Mouse (Mus musculus): Measurements from ENCODE around the gene Pou6f2. TPM values are rescaled to one million over a fixed set of nuclear protein-coding genes. Genes with fewer than 3 reads are reported as not detected.

Pou6f2 gene
- polyA plus RNA-seq, 1 experiment from 2014 or later: not detected

- DNase-seq: no peak
- 58% methylated on average over 5 of the region's 5 CpGs for WGBS
- Histone ChIP-seq H3K9ac (no peak overlapping the region), H3K4me3 (ENCODE audit: low read depth, low read length) (no peak overlapping the region), H3K27me3 (ENCODE audit: insufficient read depth, low read length) (no peaks in the 10 kb centered on the region), H3K4me1 (ENCODE audit: insufficient read depth) (no peaks in the 10 kb centered on the region), H3K9me3 (ENCODE audit: low read depth, low read length) (no peaks in the 10 kb centered on the region), H3K27ac (ENCODE audit: low read depth) (no peak overlapping the region), H3K36me3 (ENCODE audit: insufficient read depth) (no peaks in the 10 kb centered on the region), H3K4me2 (no peak overlapping the region)
- no peak for TF ChIP-seq CTCF (IDR thresholded peaks at IDR 0.05; ENCODE audit: low read depth)
- ATAC-seq (ENCODE audit: insufficient read depth): no peak
These were observed 236.9 kb downstream of the Pou6f2 start for GRCm38 (mm10) chr13:18160566-18160965.

GRCm38 (mm10) chr13:18153949-18154582, 243.4 kb downstream of the Pou6f2 start:
- WGBS: 73% methylated on average over 6 of the region's 6 CpGs

GRCm38 (mm10) chr13:18133646-18134045, 263.8 kb downstream of the Pou6f2 start:
- Histone ChIP-seq H3K4me2 (no peak overlapping the region), H3K4me3 (ENCODE audit: low read depth, low read length) (no peak overlapping the region), H3K9me3 (ENCODE audit: low read depth, low read length) (no peaks in the 10 kb centered on the region), H3K36me3 (ENCODE audit: insufficient read depth) (no peaks in the 10 kb centered on the region), H3K27ac (ENCODE audit: low read depth) (no peak overlapping the region), H3K9ac (no peak overlapping the region), H3K4me1 (ENCODE audit: insufficient read depth) (no peaks in the 10 kb centered on the region), H3K27me3 (ENCODE audit: insufficient read depth, low read length) (no peaks in the 10 kb centered on the region)
- no peak for TF ChIP-seq CTCF (IDR thresholded peaks at IDR 0.05; ENCODE audit: low read depth)
- no peak for ATAC-seq (ENCODE audit: insufficient read depth)
- no peak for DNase-seq
- 69% methylated on average over 2 of the region's 2 CpGs for WGBS

More at GRCm38 (mm10) chr13:18153949-18154582, 243.4 kb downstream of the Pou6f2 start:
- Histone ChIP-seq H3K9ac (no peak overlapping the region), H3K4me2 (no peak overlapping the region), H3K36me3 (ENCODE audit: insufficient read depth) (no peaks in the 10 kb centered on the region), H3K4me3 (ENCODE audit: low read depth, low read length) (no peak overlapping the region), H3K27me3 (ENCODE audit: insufficient read depth, low read length) (no peaks in the 10 kb centered on the region), H3K4me1 (ENCODE audit: insufficient read depth) (no peaks in the 10 kb centered on the region), H3K9me3 (ENCODE audit: low read depth, low read length) (no peaks in the 10 kb centered on the region), H3K27ac (ENCODE audit: low read depth) (no peak overlapping the region)
- no peak for DNase-seq
- ATAC-seq (ENCODE audit: insufficient read depth): no peak
- TF ChIP-seq CTCF (IDR thresholded peaks at IDR 0.05; ENCODE audit: low read depth): no peak

GRCm38 (mm10) chr13:18133193-18133592, 264.3 kb downstream of the Pou6f2 start:
- DNase-seq: no peak
- no peak for ATAC-seq (ENCODE audit: insufficient read depth)

GRCm38 (mm10) chr13:18131324-18131723, 266.2 kb downstream of the Pou6f2 start:
- ATAC-seq (ENCODE audit: insufficient read depth) (no peak), DNase-seq (no peak)
- H3K4me2 ChIP-seq: no peak overlapping the region
- H3K9me3 ChIP-seq (ENCODE audit: low read depth, low read length): no peaks in the 10 kb centered on the region
- H3K4me1 ChIP-seq (ENCODE audit: insufficient read depth): no peaks in the 10 kb centered on the region
- no peaks in the 10 kb centered on the region for H3K36me3 ChIP-seq (ENCODE audit: insufficient read depth)
- no peaks in the 10 kb centered on the region for H3K27me3 ChIP-seq (ENCODE audit: insufficient read depth, low read length)
- no peak overlapping the region for H3K27ac ChIP-seq (ENCODE audit: low read depth)
- no peak for TF ChIP-seq CTCF (IDR thresholded peaks at IDR 0.05; ENCODE audit: low read depth)
- H3K9ac ChIP-seq: no peak overlapping the region
- H3K4me3 ChIP-seq (ENCODE audit: low read depth, low read length): no peak overlapping the region

More at GRCm38 (mm10) chr13:18133193-18133592, 264.3 kb downstream of the Pou6f2 start:
- Histone ChIP-seq H3K4me1 (ENCODE audit: insufficient read depth) (no peaks in the 10 kb centered on the region), H3K36me3 (ENCODE audit: insufficient read depth) (no peaks in the 10 kb centered on the region), H3K4me3 (ENCODE audit: low read depth, low read length) (no peak overlapping the region), H3K27me3 (ENCODE audit: insufficient read depth, low read length) (no peaks in the 10 kb centered on the region), H3K4me2 (no peak overlapping the region), H3K9ac (no peak overlapping the region), H3K9me3 (ENCODE audit: low read depth, low read length) (no peaks in the 10 kb centered on the region), H3K27ac (ENCODE audit: low read depth) (no peak overlapping the region)
- no peak for TF ChIP-seq CTCF (IDR thresholded peaks at IDR 0.05; ENCODE audit: low read depth)
- WGBS: 68% methylated on average over 5 of the region's 5 CpGs

GRCm38 (mm10) chr13:18129697-18130096, 267.8 kb downstream of the Pou6f2 start:
- Histone ChIP-seq H3K4me1 (ENCODE audit: insufficient read depth) (no peaks in the 10 kb centered on the region), H3K9ac (no peak overlapping the region), H3K4me2 (no peak overlapping the region), H3K4me3 (ENCODE audit: low read depth, low read length) (no peak overlapping the region), H3K36me3 (ENCODE audit: insufficient read depth) (no peaks in the 10 kb centered on the region), H3K27me3 (ENCODE audit: insufficient read depth, low read length) (no peaks in the 10 kb centered on the region), H3K27ac (ENCODE audit: low read depth) (no peak overlapping the region), H3K9me3 (ENCODE audit: low read depth, low read length) (no peaks in the 10 kb centered on the region)
- DNase-seq (no peak), ATAC-seq (ENCODE audit: insufficient read depth) (no peak)
- no peak for TF ChIP-seq CTCF (IDR thresholded peaks at IDR 0.05; ENCODE audit: low read depth)
- WGBS: 49% methylated on average over 5 of the region's 5 CpGs

GRCm38 (mm10) chr13:18128826-18129225, 268.7 kb downstream of the Pou6f2 start:
- 71% methylated on average over 11 of the region's 11 CpGs for WGBS

More at GRCm38 (mm10) chr13:18128826-18129225, 268.7 kb downstream of the Pou6f2 start:
- Histone ChIP-seq H3K27ac (ENCODE audit: low read depth) (no peak overlapping the region), H3K4me3 (ENCODE audit: low read depth, low read length) (no peak overlapping the region), H3K4me1 (ENCODE audit: insufficient read depth) (no peaks in the 10 kb centered on the region), H3K36me3 (ENCODE audit: insufficient read depth) (no peaks in the 10 kb centered on the region), H3K9ac (no peak overlapping the region), H3K4me2 (no peak overlapping the region), H3K27me3 (ENCODE audit: insufficient read depth, low read length) (no peaks in the 10 kb centered on the region), H3K9me3 (ENCODE audit: low read depth, low read length) (no peaks in the 10 kb centered on the region)
- ATAC-seq (ENCODE audit: insufficient read depth) (no peak), DNase-seq (no peak)
- TF ChIP-seq CTCF (IDR thresholded peaks at IDR 0.05; ENCODE audit: low read depth): no peak

All from lung, embryonic 14.5 days (tissue).